8 mouse cellular contexts compared by ENCODE assay signal in genomic region chrX:152144742-152145214, GRCm38 (mm10). TPM values are rescaled to one million over a fixed set of nuclear protein-coding genes. Genes with fewer than 3 reads are reported as not detected.
A peak's percentile ranks its signal among the peaks of the same experiment; 100 is the strongest.
DNase-seq lines count a peak whose midpoint lies in the region; ATAC-seq and TF ChIP-seq lines count a peak whose summit lies in the region.

No protein-coding gene starts in this region.

- no peaks in the 10 kb centered on the region for H3K9me3 ChIP-seq in heart, embryonic 14.5 days (ENCODE audit: control insufficient read depth, low read length)
- no peaks in the 10 kb centered on the region for H3K9me3 ChIP-seq in liver, embryonic 11.5 days (ENCODE audit: control insufficient read depth, low read length)
- no peaks in the 10 kb centered on the region for H3K9me3 ChIP-seq in neural tube, embryonic 15.5 days (replicated peaks)

- no peak for TF ChIP-seq CTCF in testis, adult 2 months (IDR thresholded peaks at IDR 0.05; ENCODE audit: control insufficient read depth, insufficient read depth, insufficient replicate concordance, low read depth, low read length)

- no peak overlapping the region for H3K27ac ChIP-seq in testis, adult 2 months (ENCODE audit: control insufficient read depth, insufficient read depth, low read depth, low read length)
- H3K27ac ChIP-seq in heart, embryonic 14.5 days (replicated peaks in 1 of 2; ENCODE audit: control insufficient read depth in 1 of 2, insufficient read depth in 1 of 2, low read depth in 2 of 2, low read length in 2 of 2): no peak overlapping the region
- no peak overlapping the region for H3K27ac ChIP-seq in liver, embryonic 11.5 days (ENCODE audit: low read depth, low read length)
- no peak overlapping the region for H3K27ac ChIP-seq in neural tube, embryonic 15.5 days (replicated peaks)

- DNase-seq in adrenal gland, adult 2 months: peak; percentile 26
- no peak for DNase-seq in adrenal gland, postnatal 4 days (ENCODE audit: low spot score in 2 of 2)
- no peak for DNase-seq in testis, postnatal 14 days (ENCODE audit: low spot score)
- DNase-seq in liver, embryonic 11.5 days (ENCODE audit: low spot score): no peak
- DNase-seq in urinary bladder, postnatal 25 days (ENCODE audit: low spot score): no peak

- H3K4me3 ChIP-seq in testis, adult 2 months (ENCODE audit: control insufficient read depth, low read depth, low read length): peak overlapping the region; percentile 56
- peak overlapping the region; percentile 64 for H3K4me3 ChIP-seq in heart, embryonic 14.5 days (ENCODE audit: control insufficient read depth in 1 of 2, insufficient read depth in 1 of 2, low read depth in 1 of 2, low read length in 2 of 2)
- H3K4me3 ChIP-seq in liver, embryonic 11.5 days (ENCODE audit: low read depth, low read length): peak overlapping the region; percentile 61
- H3K4me3 ChIP-seq in neural tube, embryonic 15.5 days (replicated peaks): peak overlapping the region; percentile 59

- peaks cover 2% of the 10 kb centered on the region; the same call in 1 of the 2 replicates for H3K4me1 ChIP-seq in testis, adult 2 months (ENCODE audit: control insufficient read depth, insufficient read depth, low read length)
- peaks cover 14 to 15% of the 10 kb centered on the region in 2 experiments; a peak in 3 of 4 replicates for H3K4me1 ChIP-seq in heart, embryonic 14.5 days (ENCODE audit: control insufficient read depth in 2 of 2, insufficient read depth in 2 of 2, low read length in 2 of 2)
- H3K4me1 ChIP-seq in liver, embryonic 11.5 days (replicated peaks; ENCODE audit: control insufficient read depth, insufficient read depth, low read length): no peaks in the 10 kb centered on the region
- peaks cover 23% of the 10 kb centered on the region for H3K4me1 ChIP-seq in neural tube, embryonic 15.5 days

- TF ChIP-seq POLR2A in testis, adult 2 months (IDR thresholded peaks at IDR 0.05; ENCODE audit: control insufficient read depth, low read depth, low read length): no peak

- ATAC-seq in heart, embryonic 14.5 days (ENCODE audit: insufficient number of reproducible peaks, insufficient read depth, low FRiP score, low read depth): no peak
- ATAC-seq in liver, embryonic 11.5 days (replicated peaks; ENCODE audit: low FRiP score): no peak
- 0 out of 2 replicates have a peak, but pooled peaks have one; percentile 23 for ATAC-seq in neural tube, embryonic 15.5 days (ENCODE audit: low FRiP score)

- no peaks in the 10 kb centered on the region for H3K36me3 ChIP-seq in testis, adult 2 months (ENCODE audit: control insufficient read depth, insufficient read depth, low read length)
- H3K36me3 ChIP-seq in heart, embryonic 14.5 days (ENCODE audit: control insufficient read depth, insufficient read depth, low read length): no peaks in the 10 kb centered on the region
- no peaks in the 10 kb centered on the region for H3K36me3 ChIP-seq in liver, embryonic 11.5 days (ENCODE audit: control insufficient read depth, insufficient read depth, low read length)
- no peaks in the 10 kb centered on the region for H3K36me3 ChIP-seq in neural tube, embryonic 15.5 days

- H3K4me2 ChIP-seq in heart, embryonic 14.5 days (ENCODE audit: low read length): peak overlapping the region; percentile 79
- peak overlapping the region; percentile 82 for H3K4me2 ChIP-seq in liver, embryonic 11.5 days
- peak overlapping the region; percentile 71 for H3K4me2 ChIP-seq in neural tube, embryonic 15.5 days

- H3K9ac ChIP-seq in heart, embryonic 14.5 days (ENCODE audit: low read length): peak overlapping the region; percentile 73
- 0 out of 2 replicates have a peak overlapping the region, but pooled peaks have one; percentile 34 for H3K9ac ChIP-seq in liver, embryonic 11.5 days (ENCODE audit: low read depth, low read length)
- peak overlapping the region; percentile 61 for H3K9ac ChIP-seq in neural tube, embryonic 15.5 days (replicated peaks)

- 10% methylated on average over 37 of the region's 42 CpGs for WGBS in heart, embryonic 14.5 days
- WGBS in liver, embryonic 11.5 days: 13% methylated on average over 24 of the region's 42 CpGs
- WGBS in neural tube, embryonic 15.5 days: 21% methylated on average over 42 of the region's 42 CpGs

- no peaks in the 10 kb centered on the region for H3K27me3 ChIP-seq in testis, adult 2 months (ENCODE audit: control insufficient read depth, insufficient read depth, low read length)
- H3K27me3 ChIP-seq in heart, embryonic 14.5 days (ENCODE audit: control insufficient read depth, insufficient read depth, low read length): peaks cover 41% of the 10 kb centered on the region
- H3K27me3 ChIP-seq in liver, embryonic 11.5 days (replicated peaks; ENCODE audit: control insufficient read depth, insufficient read depth, low read length): peaks cover 64% of the 10 kb centered on the region
- H3K27me3 ChIP-seq in neural tube, embryonic 15.5 days (replicated peaks): peaks cover 63% of the 10 kb centered on the region

RNA-seq across cellular contexts. Expression of gene Iqsec2, which starts 0.7 kb away (rescaled TPM):
- 10 to 100 TPM; 30.4 to 36.2 TPM for total RNA-seq in adrenal gland, adult 2 months (2021)
- polyA plus RNA-seq in adrenal gland, adult 2 months (2012; rRNA removed): 30.1 and 36.7 TPM in 2 replicates
- total RNA-seq in adrenal gland, postnatal 4 days (2021): 10 to 100 TPM; 30.5 to 40.2 TPM
- 1.5 and 1.9 TPM in 2 replicates for polyA plus RNA-seq in testis, adult 2 months (2012; rRNA removed)
- 45.0 and 45.9 TPM in 2 replicates for polyA plus RNA-seq in heart, embryonic 14.5 days (2014; fragmentation: Nextera tagmentation; extraction: Ambion mirVana)
- 0.86 and 1.8 TPM in 2 replicates for polyA plus RNA-seq in liver, embryonic 11.5 days (2014; fragmentation: Nextera tagmentation; extraction: Ambion mirVana)
- polyA plus RNA-seq in neural tube, embryonic 15.5 days (2015; fragmentation: Nextera tagmentation; extraction: Ambion mirVana): 7.0 and 9.2 TPM in 2 replicates
